ENCODE assay signal across 22 mouse cellular contexts in genomic region chr11:40649726-40650445, GRCm38 (mm10). TPM values are rescaled to one million over a fixed set of nuclear protein-coding genes. Genes with fewer than 3 reads are reported as not detected.
DNase-seq lines count a peak whose midpoint lies in the region; ATAC-seq lines count a peak whose summit lies in the region.
"Had no signal": no experiment of that assay in that cellular context is flagged by ENCODE, and none has a peak within 500 bp of the region (broad histone marks: within the 10 kb centered on the region; RNA-seq: fewer than 3 reads in every experiment).

No protein-coding gene starts in this region.

- DNase-seq in cerebellum, postnatal 10 days = peak; percentile 28 to 45
- DNase-seq in left cerebral cortex, postnatal 4 days = peak; percentile 1
- DNase-seq in left cerebral cortex, postnatal 25 days (ENCODE audit: low spot score in 2 of 2) = no peak
- DNase-seq in adrenal gland, postnatal 25 days = peak; percentile 7
- no peak for DNase-seq in lung, adult 18-20 months
- DNase-seq: cerebellum, adult 18-20 months; cerebellum, postnatal 36 days; gastrocnemius, postnatal 14 days; heart, postnatal 36 days; kidney, adult 8-10 months; kidney, postnatal 4 days; layer of hippocampus, postnatal 36 days; liver; lung, embryonic 14.5 days; lung, postnatal 14 days; right cerebral cortex, adult 18-20 months; thymus, adult 2 months; thymus, postnatal 36 days had no signal

- intact Hi-C loops in left cerebral cortex, postnatal 4 days (cut with DNase I) = no loop called here
- intact Hi-C loops in left cerebral cortex, postnatal 25 days (cut with DNase I) = no loop called here

- no peak for ATAC-seq in cerebellum, adult (ENCODE audit: insufficient number of reproducible peaks, low FRiP score, low TSS enrichment)
- no peak for ATAC-seq in megakaryocyte progenitor cell, adult 5-6 weeks (replicated peaks; ENCODE audit: poor library complexity)
- ATAC-seq: intestine, embryonic 16.5 days; midbrain, embryonic 15.5 days had no signal

RNA-seq across cellular contexts. Expression of gene Mat2b, which starts 45.1 kb away (rescaled TPM):
- total RNA-seq in left cerebral cortex, postnatal 4 days (2021) = 10 to 100 TPM; 56.9 to 61.3 TPM
- 100 to 1,000 TPM; 149 to 158 TPM for total RNA-seq in left cerebral cortex, postnatal 25 days (2021)
- 80.6 and 102 TPM in 2 replicates for total RNA-seq in adrenal gland, postnatal 25 days (2021)
- total RNA-seq in megakaryocyte progenitor cell, adult 5-6 weeks (2015) = 98.1 and 103 TPM in 2 replicates
- 130 and 141 TPM in 2 replicates for total RNA-seq in megakaryocyte progenitor cell, adult 5-6 weeks (2017)

Comparison
In these comparisons a context has a peak if more than half of its experiments do, and no peak if none do; other contexts are left out.
1. DNase-seq: peak in cerebellum, postnatal 10 days (2 of 2), left cerebral cortex, postnatal 4 days (single experiment) and adrenal gland, postnatal 25 days (single experiment); none in left cerebral cortex, postnatal 25 days (0 of 2) and lung, adult 18-20 months (0 of 2).